Mouse (Mus musculus) olfactory bulb, adult 2 months (tissue): Measurements from ENCODE around the gene Hist1h1b.

ENCODE experiments used
- CTCF ChIP-seq: fragments of 200-500 bp; IDR thresholded peaks from 2 replicates; pipeline ENCODE4 v1.5.1; 2012; ENCODE audit warnings: low read depth, mild to moderate bottlenecking, low read length, moderate library complexity; ENCODE audit not compliant: insufficient read depth
- POLR2A ChIP-seq: fragments of 200-500 bp; IDR thresholded peaks from 2 replicates; pipeline ENCODE4 v1.6.1; 2012; ENCODE audit warnings: mild to moderate bottlenecking, low read depth, low read length, moderate library complexity; ENCODE audit not compliant: insufficient read depth

GRCm38 (mm10) chr13:21783255-21783617 is 2.8 kb upstream of the Hist1h1b start, which contains the start of gene Hist1h3i:
- TF ChIP-seq POLR2A (no peak), CTCF (no peak)
